Mouse (Mus musculus) stomach, embryonic 14.5 days (tissue): ENCODE measurements around the gene Bace1. TPM values are rescaled to one million over a fixed set of nuclear protein-coding genes. Genes with fewer than 3 reads are reported as not detected.

Experiments
- ATAC-seq: fragments of 200-750 bp; cut with Nextera tagmentation; 2 replicates; pipeline ENCODE4 v1.8.0; 2017; ENCODE audit warnings: low read depth, moderate TSS enrichment; ENCODE audit not compliant: insufficient number of reproducible peaks, insufficient read depth, low FRiP score
- H3K27ac ChIP-seq: fragments of 300-500 bp; sonication (generic); 2 replicates; pipeline ENCODE4 v1.5.1; 2014; ENCODE audit warnings: mild to moderate bottlenecking, low read length, moderate library complexity, mixed read lengths
- H3K27me3 ChIP-seq: fragments of 300-500 bp; sonication (generic); 2 replicates; pipeline ENCODE4 v1.6.1; 2014; ENCODE audit warnings: low read length, control low read depth, mixed read lengths; ENCODE audit not compliant: control insufficient read depth, insufficient read depth
- H3K36me3 ChIP-seq: fragments of 300-500 bp; sonication (generic); 2 replicates; pipeline ENCODE4 v1.6.1; 2014; ENCODE audit warnings: mild to moderate bottlenecking, control low read depth, low read length, moderate library complexity, mixed read lengths; ENCODE audit not compliant: control insufficient read depth, insufficient read depth
- H3K4me1 ChIP-seq: fragments of 300-500 bp; sonication (generic); 2 replicates; pipeline ENCODE4 v1.6.1; 2014; ENCODE audit warnings: low read length, control low read depth, mixed read lengths; ENCODE audit not compliant: control insufficient read depth, insufficient read depth
- H3K4me2 ChIP-seq: fragments of 300-500 bp; sonication (generic); replicated peaks from 2 replicates; pipeline ENCODE4 v1.6.1; 2014; ENCODE audit warnings: low read depth, low read length, control low read depth
- H3K4me3 ChIP-seq: fragments of 300-500 bp; sonication (generic); 2 replicates; pipeline ENCODE4 v1.5.1; 2014; ENCODE audit warnings: low read depth, low read length, control low read depth
- H3K9ac ChIP-seq: fragments of 300-500 bp; sonication (generic); replicated peaks from 2 replicates; pipeline ENCODE4 v1.6.1; 2014; ENCODE audit warnings: low read depth, mild to moderate bottlenecking, control low read depth, low read length, moderate library complexity, mixed read lengths
- H3K9me3 ChIP-seq: fragments of 300-500 bp; sonication (generic); 2 replicates; pipeline ENCODE4 v1.6.1; 2016; ENCODE audit warnings: low read depth, low read length, control low read depth; ENCODE audit not compliant: control insufficient read depth
- whole genome bisulfite sequencing: fragments of 180-500 bp; shearing (Covaris S2); extraction: QIAGEN DNeasy Blood & Tissue Kit; methylation state at CpG from one replicate; pipeline ENCODE4 v1.1.7; 2014; 5-methylcytosine and 5-hydroxymethylcytosine counted together
- polyA plus RNA-seq: library from polyadenylated mRNA; unstranded; fragments of >200 nt; fragmentation: Nextera tagmentation; extraction: Ambion mirVana; gene quantifications from 2 replicates; pipeline ENCODE4 v1.2.1, GENCODE M21; 2014

Gene Bace1
- polyA plus RNA-seq, 1 experiment from 2014 or later = 34.3 TPM

DNA sequence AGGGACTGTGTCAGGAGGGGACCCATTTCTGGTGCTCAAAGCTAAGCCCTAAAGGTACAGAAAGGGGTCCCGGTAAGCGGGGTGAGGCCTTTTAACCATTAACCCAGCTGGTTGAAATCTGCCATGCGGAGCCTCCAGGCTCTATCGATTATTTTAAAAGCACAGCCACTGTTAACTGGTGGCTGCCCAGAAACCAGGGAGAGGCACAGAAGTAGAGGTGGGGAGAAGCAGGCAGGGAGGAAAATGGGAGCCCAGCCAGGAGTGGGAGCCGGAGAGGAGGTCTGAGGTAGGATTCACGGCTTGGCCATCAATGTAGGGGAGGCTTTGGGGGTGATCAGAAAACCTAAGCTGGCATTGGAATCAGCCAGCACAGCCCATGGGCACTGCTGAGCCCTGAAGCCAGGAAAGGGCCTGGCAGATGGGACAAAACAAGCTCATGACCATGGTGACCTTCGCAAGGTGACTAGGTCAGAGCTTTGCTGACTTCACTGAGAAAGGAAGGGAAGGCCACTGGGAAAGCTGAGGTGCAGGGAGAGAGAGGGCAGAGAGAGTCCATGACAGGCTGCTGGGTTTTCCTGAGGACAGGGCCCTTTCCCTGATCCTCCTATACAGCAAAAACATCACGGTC is 12.3 kb downstream of the Bace1 start:
- Histone ChIP-seq H3K4me2 (no peak overlapping the region), H3K4me3 (no peak overlapping the region), H3K9ac (no peak overlapping the region), H3K4me1 (peaks cover 22% of the 10 kb centered on the region; the same call in 1 of the 2 replicates), H3K36me3 (peaks cover 3% of the 10 kb centered on the region; the same call in 1 of the 2 replicates), H3K9me3 (no peaks in the 10 kb centered on the region), H3K27ac (peak overlapping the region; percentile 85), H3K27me3 (no peaks in the 10 kb centered on the region)
- no peak for ATAC-seq
- WGBS = 57% methylated on average over 8 of the region's 8 CpGs

DNA sequence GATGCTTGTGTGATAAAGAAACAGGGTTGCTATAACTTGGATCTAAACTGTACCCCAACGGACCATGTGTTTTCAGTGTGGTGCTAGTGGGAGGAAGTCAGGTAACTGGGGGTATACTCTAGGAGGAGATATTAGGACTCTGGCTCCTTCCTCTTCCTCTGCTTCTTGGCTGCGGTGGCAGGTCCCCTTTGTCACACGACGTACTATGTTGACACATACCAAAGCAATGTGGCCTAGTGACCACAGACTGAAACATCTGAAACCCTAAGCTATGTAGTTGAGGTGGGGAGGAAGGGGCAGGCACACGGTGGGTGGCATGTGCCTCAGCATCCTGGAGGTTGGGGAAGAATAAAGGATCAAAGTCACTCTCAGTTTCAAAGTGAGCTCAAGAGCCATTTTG is 12.9 kb downstream of the Bace1 start:
- Histone ChIP-seq H3K4me1 (peaks cover 22% of the 10 kb centered on the region; the same call in 1 of the 2 replicates), H3K27ac (peak overlapping the region; percentile 85; the same call in 1 of the 2 replicates), H3K4me3 (no peak overlapping the region), H3K9ac (no peak overlapping the region), H3K9me3 (no peaks in the 10 kb centered on the region), H3K36me3 (peaks cover 3% of the 10 kb centered on the region; the same call in 1 of the 2 replicates), H3K27me3 (no peaks in the 10 kb centered on the region), H3K4me2 (no peak overlapping the region)
- no peak for ATAC-seq
- WGBS = 54% methylated on average over 5 of the region's 5 CpGs

DNA sequence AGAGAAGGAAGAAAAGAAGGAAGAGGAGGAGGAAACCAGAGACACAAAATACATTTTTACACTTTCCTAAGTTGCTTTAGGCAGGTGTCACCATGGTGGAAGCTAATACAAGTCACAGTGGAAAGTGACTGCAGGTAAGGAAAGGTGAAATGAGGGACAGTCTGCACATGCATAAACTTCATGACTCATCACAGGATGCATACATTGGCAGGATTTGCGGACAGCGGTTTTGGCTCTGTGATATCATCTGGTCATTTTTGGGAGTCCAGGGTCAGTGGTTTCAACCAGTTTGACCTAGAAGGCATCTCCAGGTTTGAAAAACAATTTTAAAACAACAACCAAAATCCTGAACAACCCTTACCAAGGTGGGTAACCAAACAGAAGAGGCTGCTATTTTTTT is 13.4 kb downstream of the Bace1 start:
- Histone ChIP-seq H3K36me3 (peaks cover 4% of the 10 kb centered on the region; the same call in 1 of the 2 replicates), H3K9ac (no peak overlapping the region), H3K4me1 (peaks cover 22% of the 10 kb centered on the region; the same call in 1 of the 2 replicates), H3K27ac (no peak overlapping the region), H3K4me3 (no peak overlapping the region), H3K4me2 (no peak overlapping the region), H3K27me3 (no peaks in the 10 kb centered on the region), H3K9me3 (no peaks in the 10 kb centered on the region)
- ATAC-seq = no peak
- 92% methylated on average over 2 of the region's 2 CpGs for WGBS

DNA sequence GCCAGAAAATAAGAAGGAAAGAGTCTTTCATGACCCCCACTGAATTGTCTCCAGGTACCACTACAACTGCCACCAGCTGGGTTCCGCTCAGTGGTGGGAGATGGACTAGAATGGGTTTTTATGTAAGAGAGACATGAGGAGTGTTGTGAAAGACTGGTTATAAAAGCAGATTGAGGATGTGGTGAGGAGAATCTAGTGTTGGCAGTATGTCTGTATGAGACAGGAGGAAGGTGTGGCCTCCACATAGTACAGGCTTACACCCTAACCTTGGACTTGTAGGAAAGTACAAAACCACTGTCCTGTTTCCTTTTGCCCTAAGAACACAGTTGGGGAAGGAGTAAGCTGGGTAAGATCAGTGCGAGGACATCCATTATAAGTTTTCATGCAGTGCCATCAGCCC is 15.3 kb downstream of the Bace1 start:
- Histone ChIP-seq H3K4me1 (peaks cover 18% of the 10 kb centered on the region; the same call in 1 of the 2 replicates), H3K27me3 (no peaks in the 10 kb centered on the region), H3K4me2 (no peak overlapping the region), H3K36me3 (peaks cover 23% of the 10 kb centered on the region), H3K4me3 (no peak overlapping the region), H3K9ac (no peak overlapping the region), H3K27ac (no peak overlapping the region), H3K9me3 (no peaks in the 10 kb centered on the region)
- ATAC-seq = no peak
- 99% methylated on average over 2 of the region's 2 CpGs for WGBS

DNA sequence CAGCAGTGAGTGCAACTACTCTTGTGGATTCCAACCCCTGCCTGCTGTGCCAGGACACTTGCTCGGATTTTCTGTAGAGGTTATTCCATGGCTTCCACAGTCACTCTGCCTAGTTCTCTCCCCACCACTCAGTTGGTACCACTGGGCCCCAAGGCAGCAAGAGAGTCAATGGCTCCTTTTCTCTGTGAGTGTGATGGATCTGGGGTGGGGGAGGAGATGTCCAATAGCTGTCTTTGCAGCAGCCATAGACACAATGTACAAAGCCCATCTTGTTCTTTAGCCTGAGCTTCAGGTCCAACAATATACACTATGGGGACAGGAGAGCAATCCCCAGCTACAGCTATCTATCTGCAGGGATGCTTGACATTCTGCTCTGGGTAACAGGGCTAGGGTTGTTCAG is 15.8 kb downstream of the Bace1 start:
- H3K4me3 ChIP-seq = no peak overlapping the region
- H3K36me3 ChIP-seq = peaks cover 28% of the 10 kb centered on the region
- H3K4me2 ChIP-seq = no peak overlapping the region
- no peak overlapping the region for H3K27ac ChIP-seq
- H3K4me1 ChIP-seq = peaks cover 16% of the 10 kb centered on the region; the same call in 1 of the 2 replicates
- no peaks in the 10 kb centered on the region for H3K27me3 ChIP-seq
- no peak for ATAC-seq
- H3K9ac ChIP-seq = no peak overlapping the region
- no peaks in the 10 kb centered on the region for H3K9me3 ChIP-seq
- 90% methylated on average over 1 of the region's 1 CpGs for WGBS

DNA sequence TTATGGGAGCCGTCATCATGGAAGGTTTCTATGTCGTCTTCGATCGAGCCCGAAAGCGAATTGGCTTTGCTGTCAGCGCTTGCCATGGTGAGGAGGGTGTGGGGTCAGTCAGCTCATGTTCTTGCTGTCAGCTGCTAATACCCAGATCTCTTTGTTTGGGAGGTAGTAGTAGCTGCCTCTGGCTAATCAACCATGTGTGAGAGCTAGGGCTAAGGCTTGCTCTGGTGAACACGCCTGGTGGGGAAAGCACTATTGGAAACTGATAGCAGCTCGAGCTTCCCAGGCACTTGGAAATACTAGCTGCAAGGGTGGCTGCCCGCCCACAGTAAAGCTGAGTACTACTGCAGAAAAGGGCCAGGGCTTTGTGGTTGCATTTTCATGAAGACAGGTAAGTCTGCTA is 21.0 kb downstream of the Bace1 start:
- 95% methylated on average over 10 of the region's 10 CpGs for WGBS

DNA sequence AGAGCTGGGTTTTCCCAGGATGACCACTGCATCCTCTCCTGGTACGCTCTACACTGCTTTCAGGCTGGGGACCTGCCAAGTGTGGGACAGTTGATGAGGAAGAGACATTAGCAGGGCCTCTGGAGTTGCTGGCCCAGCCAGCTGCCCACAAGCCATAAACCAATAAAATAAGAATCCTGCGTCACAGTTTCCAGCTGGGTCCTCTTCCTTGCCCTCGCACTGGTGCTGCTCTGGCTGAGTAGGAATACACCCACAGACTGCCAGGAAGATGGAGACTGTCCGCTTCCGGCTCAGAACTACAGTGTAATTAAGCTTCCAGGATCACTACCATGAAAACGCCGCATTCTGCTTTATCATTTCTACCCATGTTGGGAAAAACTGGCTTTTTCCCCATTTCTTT is 23.4 kb downstream of the Bace1 start:
- H3K4me1 ChIP-seq = no peaks in the 10 kb centered on the region
- peaks cover 74% of the 10 kb centered on the region for H3K36me3 ChIP-seq
- no peak overlapping the region for H3K4me3 ChIP-seq
- no peak overlapping the region for H3K4me2 ChIP-seq
- no peak overlapping the region for H3K9ac ChIP-seq
- no peaks in the 10 kb centered on the region for H3K9me3 ChIP-seq
- H3K27ac ChIP-seq = no peak overlapping the region
- no peaks in the 10 kb centered on the region for H3K27me3 ChIP-seq
- ATAC-seq = no peak
- 83% methylated on average over 7 of the region's 7 CpGs for WGBS

More for the DNA sequence above, 21.0 kb downstream of the Bace1 start:
- no peak overlapping the region for H3K4me2 ChIP-seq
- no peaks in the 10 kb centered on the region for H3K9me3 ChIP-seq
- no peak overlapping the region for H3K9ac ChIP-seq
- H3K27me3 ChIP-seq = no peaks in the 10 kb centered on the region
- no peak overlapping the region for H3K27ac ChIP-seq
- ATAC-seq = no peak
- no peak overlapping the region for H3K4me3 ChIP-seq
- no peaks in the 10 kb centered on the region for H3K4me1 ChIP-seq
- H3K36me3 ChIP-seq = peaks cover 55% of the 10 kb centered on the region

DNA sequence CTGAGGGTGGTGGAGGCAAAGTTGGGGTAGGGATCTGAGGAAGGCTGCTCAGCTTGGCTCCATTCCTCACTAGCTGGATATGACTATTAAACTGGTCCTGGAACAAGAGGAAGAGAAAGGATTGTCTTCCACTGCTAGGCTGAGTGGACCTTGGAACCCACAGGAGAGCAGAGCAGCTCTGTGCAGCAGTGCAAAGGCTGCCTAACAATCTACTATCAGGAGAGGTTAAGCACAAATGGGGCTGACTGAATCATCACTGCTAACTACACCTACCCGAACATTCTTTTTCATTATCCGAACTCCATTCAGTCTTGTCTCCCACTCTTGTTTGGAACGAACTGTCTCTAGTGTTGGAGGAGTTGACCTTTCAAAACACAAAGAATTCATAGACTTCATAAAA is 30.8 kb downstream of the Bace1 start:
- whole genome bisulfite sequencing = 90% methylated on average over 3 of the region's 3 CpGs
- H3K36me3 ChIP-seq = peaks cover 65% of the 10 kb centered on the region
- no peak for ATAC-seq

DNA sequence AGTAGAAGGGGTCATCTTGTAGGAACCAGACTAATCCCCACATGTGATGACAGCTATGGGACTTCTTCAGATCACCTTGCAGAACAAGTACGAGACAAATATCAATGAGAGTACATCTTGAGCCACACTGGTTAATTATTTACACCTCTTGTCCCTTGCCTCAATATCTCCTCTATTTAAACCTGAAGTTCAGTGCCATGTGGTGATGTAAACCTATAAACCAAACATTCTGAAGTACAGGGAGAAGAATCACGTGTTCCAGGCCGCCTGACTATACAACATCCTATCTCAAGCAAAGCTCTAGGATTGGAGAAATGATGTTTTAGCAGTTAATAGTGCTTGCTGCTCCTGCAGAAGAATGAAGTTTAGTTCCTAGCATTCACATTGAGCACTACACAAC is 31.9 kb downstream of the Bace1 start:
- H3K27me3 ChIP-seq = no peaks in the 10 kb centered on the region
- no peak for ATAC-seq
- no peaks in the 10 kb centered on the region for H3K4me1 ChIP-seq
- no peak overlapping the region for H3K27ac ChIP-seq
- peaks cover 55% of the 10 kb centered on the region for H3K36me3 ChIP-seq
- 79% methylated on average over 3 of the region's 3 CpGs for WGBS
- H3K4me2 ChIP-seq = no peak overlapping the region
- no peak overlapping the region for H3K9ac ChIP-seq
- no peaks in the 10 kb centered on the region for H3K9me3 ChIP-seq
- H3K4me3 ChIP-seq = no peak overlapping the region

More for the DNA sequence above, 30.8 kb downstream of the Bace1 start:
- H3K27ac ChIP-seq = no peak overlapping the region
- no peaks in the 10 kb centered on the region for H3K27me3 ChIP-seq
- H3K9ac ChIP-seq = no peak overlapping the region
- H3K4me2 ChIP-seq = no peak overlapping the region
- no peaks in the 10 kb centered on the region for H3K9me3 ChIP-seq
- no peaks in the 10 kb centered on the region for H3K4me1 ChIP-seq
- no peak overlapping the region for H3K4me3 ChIP-seq
